Mouse (Mus musculus) embryonic facial prominence, embryonic 12.5 days (tissue): Measurements from ENCODE around the gene Lefty1. TPM values are rescaled to one million over a fixed set of nuclear protein-coding genes. Genes with fewer than 3 reads are reported as not detected.

Experiments used
- ATAC-seq: fragments of 200-750 bp; cut with Nextera tagmentation; 2 replicates; pipeline ENCODE4 v1.8.0; 2017; ENCODE audit not compliant: insufficient number of reproducible peaks, insufficient read depth, low FRiP score, low TSS enrichment
- H3K27ac ChIP-seq: fragments of 300-500 bp; sonication (generic); 2 replicates; pipeline ENCODE4 v1.5.1; 2016; ENCODE audit warnings: mild to moderate bottlenecking
- H3K27me3 ChIP-seq: fragments of 300-500 bp; sonication (generic); 2 replicates; pipeline ENCODE4 v1.6.1; 2016; ENCODE audit warnings: mild to moderate bottlenecking, moderate library complexity
- H3K36me3 ChIP-seq: fragments of 300-500 bp; sonication (generic); 2 replicates; pipeline ENCODE4 v1.6.1; 2016; ENCODE audit warnings: mild to moderate bottlenecking
- H3K4me1 ChIP-seq: fragments of 300-500 bp; sonication (generic); 2 replicates; pipeline ENCODE4 v1.6.1; 2016
- H3K4me2 ChIP-seq: fragments of 300-500 bp; sonication (generic); replicated peaks from 2 replicates; pipeline ENCODE4 v1.6.1; 2016; ENCODE audit warnings: mild to moderate bottlenecking, moderate library complexity
- H3K4me3 ChIP-seq: fragments of 300-500 bp; sonication (generic); 2 replicates; pipeline ENCODE4 v1.5.1; 2016; ENCODE audit warnings: mild to moderate bottlenecking
- H3K9ac ChIP-seq: fragments of 300-500 bp; sonication (generic); 2 replicates; pipeline ENCODE4 v1.6.1; 2016; ENCODE audit warnings: mild to moderate bottlenecking, moderate library complexity
- H3K9me3 ChIP-seq: fragments of 300-500 bp; sonication (generic); 2 replicates; pipeline ENCODE4 v1.6.1; 2016; ENCODE audit warnings: mild to moderate bottlenecking, moderate library complexity
- WGBS: fragments of 180-500 bp; shearing (Covaris S2); methylation state at CpG from one replicate; pipeline ENCODE4 v1.1.7; 2016; 5-methylcytosine and 5-hydroxymethylcytosine counted together
- polyA plus RNA-seq: library from polyadenylated mRNA; unstranded; fragments of >200 nt; fragmentation: Nextera tagmentation; extraction: Ambion mirVana; gene quantifications from 2 replicates; pipeline ENCODE4 v1.2.1, GENCODE M21; 2016

Lefty1 gene
- polyA plus RNA-seq, 1 experiment from 2014 or later: 2.4 TPM

DNA sequence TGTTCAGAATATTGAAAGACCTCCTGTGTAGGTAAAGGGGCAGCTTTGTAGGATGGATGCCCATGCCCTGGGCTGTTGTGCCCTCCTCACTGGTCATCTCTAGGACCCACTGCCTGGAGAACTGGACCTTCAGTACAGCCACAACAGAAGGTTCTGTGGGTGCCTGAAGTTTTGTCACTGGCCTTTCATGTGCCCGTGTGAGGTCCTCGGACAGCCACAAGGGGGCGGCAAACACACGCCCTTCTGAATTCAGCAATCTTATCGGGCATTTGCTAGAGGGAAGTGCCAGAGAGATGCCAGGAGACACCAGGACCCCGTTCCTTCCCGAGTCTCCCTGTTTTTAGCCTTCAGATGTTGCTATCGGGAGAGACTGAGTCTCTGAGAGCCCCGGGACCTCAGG, 52.9 kb downstream of the Lefty1 start:
- H3K4me2 ChIP-seq: 0 out of 2 replicates have a peak overlapping the region, but pooled peaks have one; percentile 25
- H3K9ac ChIP-seq: no peak overlapping the region
- ATAC-seq: no peak
- no peak overlapping the region for H3K27ac ChIP-seq
- H3K27me3 ChIP-seq: no peaks in the 10 kb centered on the region
- H3K9me3 ChIP-seq: no peaks in the 10 kb centered on the region
- 2% methylated on average over 9 of the region's 9 CpGs for WGBS
- no peaks in the 10 kb centered on the region for H3K4me1 ChIP-seq
- H3K36me3 ChIP-seq: no peaks in the 10 kb centered on the region
- no peak overlapping the region for H3K4me3 ChIP-seq

Other genes starting within 250 kb of the Lefty1 start
- gene Mixl1, start 238.0 kb upstream of the Lefty1 start, polyA plus RNA-seq: 0.15 and 0.38 TPM in 2 replicates
- 27.8 and 29.2 TPM in 2 replicates for gene Acbd3, start 209.0 kb upstream of the Lefty1 start, polyA plus RNA-seq
- 3,184 and 3,209 TPM in 2 replicates for gene H3f3a, start 121.1 kb upstream of the Lefty1 start, polyA plus RNA-seq
- 41.6 and 47.0 TPM in 2 replicates for gene Sde2, start 83.9 kb upstream of the Lefty1 start, polyA plus RNA-seq
- gene Lefty2, start 41.9 kb upstream of the Lefty1 start, polyA plus RNA-seq: 0.22 and 0.67 TPM in 2 replicates
- gene Pycr2, start 30.7 kb upstream of the Lefty1 start, polyA plus RNA-seq: 110 and 112 TPM in 2 replicates
- gene Tmem63a, start 7.3 kb downstream of the Lefty1 start, polyA plus RNA-seq: 8.8 and 8.9 TPM in 2 replicates
- 1.5 and 2.6 TPM in 2 replicates for gene Ephx1, start 85.9 kb downstream of the Lefty1 start, polyA plus RNA-seq
- gene 9130409I23Rik, start 116.2 kb downstream of the Lefty1 start, polyA plus RNA-seq: not detected in 2 replicates
- gene Nvl, start 209.2 kb downstream of the Lefty1 start, polyA plus RNA-seq: 46.6 and 49.8 TPM in 2 replicates
- 79.4 and 88.8 TPM in 2 replicates for gene Cnih4, start 209.7 kb downstream of the Lefty1 start, polyA plus RNA-seq